In the genomic region with DNA sequence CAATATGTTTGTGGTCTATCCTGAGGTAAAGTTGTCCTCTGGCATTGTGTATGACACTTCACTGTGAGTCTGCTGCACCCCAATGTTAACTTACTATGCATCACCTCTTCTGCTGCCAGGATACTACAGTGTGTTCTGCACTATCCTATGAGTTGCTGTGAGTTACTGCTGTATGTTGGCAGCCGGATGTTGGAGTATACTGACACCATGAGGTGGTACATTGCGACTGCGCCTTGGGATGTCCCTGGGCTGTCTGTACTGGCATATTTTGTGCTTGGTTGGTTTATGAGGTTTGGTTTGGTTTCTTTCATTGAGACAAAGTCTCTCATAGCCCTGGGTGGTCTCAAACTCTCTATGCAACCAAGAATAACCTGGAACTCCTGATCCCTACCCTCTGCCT, we compare ENCODE assay signal across 9 mouse cellular contexts. TPM values are rescaled to one million over a fixed set of nuclear protein-coding genes. Genes with fewer than 3 reads are reported as not detected.
DNase-seq lines count a peak whose midpoint lies in the region; ATAC-seq lines count a peak whose summit lies in the region.
"Had no signal": no experiment of that assay in that cellular context is flagged by ENCODE, and none has a peak within 500 bp of the region (broad histone marks: within the 10 kb centered on the region; RNA-seq: fewer than 3 reads in every experiment).

No protein-coding gene starts in this region.

- WGBS in neural tube, embryonic 15.5 days: 62% methylated on average over 3 of the region's 3 CpGs

- no peaks in the 10 kb centered on the region for H3K36me3 ChIP-seq in neural tube, embryonic 15.5 days

- no peak for ATAC-seq in neural tube, embryonic 15.5 days (ENCODE audit: low FRiP score)
- peak; percentile 76 for ATAC-seq in granulocyte monocyte progenitor cell, adult 5-6 weeks (replicated peaks; ENCODE audit: poor library complexity, severe bottlenecking)

- no peak overlapping the region for H3K27ac ChIP-seq in neural tube, embryonic 15.5 days (replicated peaks)

- no peak overlapping the region for H3K4me3 ChIP-seq in neural tube, embryonic 15.5 days (replicated peaks)

- no peaks in the 10 kb centered on the region for H3K27me3 ChIP-seq in neural tube, embryonic 15.5 days (replicated peaks)

- no peaks in the 10 kb centered on the region for H3K9me3 ChIP-seq in neural tube, embryonic 15.5 days (replicated peaks)

- no peak overlapping the region for H3K4me2 ChIP-seq in neural tube, embryonic 15.5 days

- H3K4me1 ChIP-seq in neural tube, embryonic 15.5 days: no peaks in the 10 kb centered on the region

- H3K9ac ChIP-seq in neural tube, embryonic 15.5 days (replicated peaks): no peak overlapping the region

- DNase-seq in adrenal gland, adult 2 months: peak; percentile 64
- no peak for DNase-seq in adrenal gland, adult 8-10 months
- DNase-seq in neural tube, embryonic 10.5 days (ENCODE audit: extremely low spot score, low spot score): peak; percentile 31
- DNase-seq in layer of hippocampus, adult 18-20 months (ENCODE audit: low spot score in 2 of 2): peak; percentile 30 to 66
- peak; percentile 17 for DNase-seq in mesoderm, embryonic 11.5 days (ENCODE audit: low read depth, low spot score)
- peak; percentile 32 to 66 for DNase-seq in urinary bladder, postnatal 36 days (ENCODE audit: low spot score in 2 of 2)

RNA-seq across cellular contexts. Expression of gene Cyp2f2, which starts 8.5 kb away (rescaled TPM):
- 100 to 1,000 TPM in 1 of 2 experiments, 1 to 10 TPM in 1; 2.1 to 993 TPM for total RNA-seq in adrenal gland, adult 2 months (2021)
- 363 and 752 TPM in 2 replicates for polyA plus RNA-seq in adrenal gland, adult 2 months (2012; rRNA removed)
- 100 to 1,000 TPM in 2 of 4 experiments, 1 to 10 TPM in 2; 4.1 to 631 (median 184) TPM for total RNA-seq in adrenal gland, adult 8-10 months (2022)
- 0.56 TPM in 1 of 2 replicates, not detected in the other for polyA plus RNA-seq in neural tube, embryonic 15.5 days (2015; fragmentation: Nextera tagmentation; extraction: Ambion mirVana)
- total RNA-seq in granulocyte monocyte progenitor cell, adult 5-6 weeks (2014; fragmentation: Nextera tagmentation): not detected in 2 replicates
- not detected in 2 replicates for total RNA-seq in granulocyte monocyte progenitor cell, adult 5-6 weeks (2017)
- not detected for total RNA-seq in layer of hippocampus, adult 18-20 months (2021)

RNA-seq across cellular contexts. Expression of gene Cyp2t4, which starts 25.4 kb away (rescaled TPM):
- not detected for total RNA-seq in adrenal gland, adult 2 months (2021)
- not detected in 2 replicates for polyA plus RNA-seq in adrenal gland, adult 2 months (2012; rRNA removed)
- not detected for total RNA-seq in adrenal gland, adult 8-10 months (2022)
- 0.10 and 0.36 TPM in 2 replicates for polyA plus RNA-seq in neural tube, embryonic 15.5 days (2015; fragmentation: Nextera tagmentation; extraction: Ambion mirVana)
- not detected in 2 replicates for total RNA-seq in granulocyte monocyte progenitor cell, adult 5-6 weeks (2014; fragmentation: Nextera tagmentation)
- not detected in 2 replicates for total RNA-seq in granulocyte monocyte progenitor cell, adult 5-6 weeks (2017)
- total RNA-seq in layer of hippocampus, adult 18-20 months (2021): not detected
- total RNA-seq: gastrocnemius, postnatal 4 days had no signal

RNA-seq across cellular contexts. Expression of gene Egln2, which starts 38.4 kb away (rescaled TPM):
- total RNA-seq in adrenal gland, adult 2 months (2021): 100 to 1,000 TPM in 1 of 2 experiments, 10 to 100 TPM in 1; 85.6 to 101 TPM
- polyA plus RNA-seq in adrenal gland, adult 2 months (2012; rRNA removed): 142 and 144 TPM in 2 replicates
- 100 to 1,000 TPM in 3 of 4 experiments, 10 to 100 TPM in 1; 98.6 to 118 (median 107) TPM for total RNA-seq in adrenal gland, adult 8-10 months (2022)
- polyA plus RNA-seq in neural tube, embryonic 15.5 days (2015; fragmentation: Nextera tagmentation; extraction: Ambion mirVana): 92.3 and 94.7 TPM in 2 replicates
- 16.1 and 26.2 TPM in 2 replicates for total RNA-seq in granulocyte monocyte progenitor cell, adult 5-6 weeks (2014; fragmentation: Nextera tagmentation)
- total RNA-seq in granulocyte monocyte progenitor cell, adult 5-6 weeks (2017): 18.7 and 27.8 TPM in 2 replicates
- 100 to 1,000 TPM; 106 to 110 TPM for total RNA-seq in layer of hippocampus, adult 18-20 months (2021)

RNA-seq across cellular contexts. Expression of gene Rab4b, which starts 50.5 kb away (rescaled TPM):
- total RNA-seq in adrenal gland, adult 2 months (2021): 10 to 100 TPM; 53.2 to 60.9 TPM
- polyA plus RNA-seq in adrenal gland, adult 2 months (2012; rRNA removed): 86.9 and 97.4 TPM in 2 replicates
- 10 to 100 TPM; 60.6 to 88.0 (median 81.4) TPM for total RNA-seq in adrenal gland, adult 8-10 months (2022)
- 105 and 109 TPM in 2 replicates for polyA plus RNA-seq in neural tube, embryonic 15.5 days (2015; fragmentation: Nextera tagmentation; extraction: Ambion mirVana)
- 44.6 and 67.2 TPM in 2 replicates for total RNA-seq in granulocyte monocyte progenitor cell, adult 5-6 weeks (2014; fragmentation: Nextera tagmentation)
- 18.0 and 19.8 TPM in 2 replicates for total RNA-seq in granulocyte monocyte progenitor cell, adult 5-6 weeks (2017)
- 10 to 100 TPM; 88.4 to 94.7 TPM for total RNA-seq in layer of hippocampus, adult 18-20 months (2021)

RNA-seq across cellular contexts. Expression of gene Gm21983, which starts 52.7 kb away (rescaled TPM):
- total RNA-seq in adrenal gland, adult 2 months (2021): not detected
- 0.10 TPM in 1 of 2 replicates, not detected in the other for polyA plus RNA-seq in adrenal gland, adult 2 months (2012; rRNA removed)
- total RNA-seq in adrenal gland, adult 8-10 months (2022): not detected
- polyA plus RNA-seq in neural tube, embryonic 15.5 days (2015; fragmentation: Nextera tagmentation; extraction: Ambion mirVana): 0.90 TPM in 1 of 2 replicates, not detected in the other
- total RNA-seq in granulocyte monocyte progenitor cell, adult 5-6 weeks (2014; fragmentation: Nextera tagmentation): not detected in 2 replicates
- not detected in 2 replicates for total RNA-seq in granulocyte monocyte progenitor cell, adult 5-6 weeks (2017)
- not detected for total RNA-seq in layer of hippocampus, adult 18-20 months (2021)
- total RNA-seq: gastrocnemius, postnatal 4 days had no signal
